Mouse (Mus musculus) lung, postnatal 14 days (tissue): ENCODE results near the gene Cd101.

ENCODE experiments used
- DNase-seq: peaks from one replicate; pipeline ENCODE4 v3.0.0; 2021

The Cd101 gene

GRCm38 (mm10) chr3:101037984-101038545 is 8.7 kb upstream of the Cd101 start:
- no peak for DNase-seq

- DNase-seq, result no peak
These were observed 6.6 kb upstream of the Cd101 start for GRCm38 (mm10) chr3:101036001-101036400.

GRCm38 (mm10) chr3:101034509-101034908 is 5.2 kb upstream of the Cd101 start:
- no peak for DNase-seq

- DNase-seq, result no peak
These were observed 4.3 kb upstream of the Cd101 start for GRCm38 (mm10) chr3:101033644-101034043.

GRCm38 (mm10) chr3:101031456-101032142 is 2.2 kb upstream of the Cd101 start:
- peak; percentile 30 for DNase-seq

GRCm38 (mm10) chr3:101030630-101031029 is 1.3 kb upstream of the Cd101 start:
- no peak for DNase-seq

GRCm38 (mm10) chr3:101026741-101027140 is 2.6 kb downstream of the Cd101 start:
- no peak for DNase-seq

GRCm38 (mm10) chr3:101022967-101023366 is 6.4 kb downstream of the Cd101 start:
- DNase-seq, result no peak

GRCm38 (mm10) chr3:101021481-101022051 is 7.8 kb downstream of the Cd101 start:
- DNase-seq, result no peak

GRCm38 (mm10) chr3:101021073-101021472 is 8.3 kb downstream of the Cd101 start:
- DNase-seq, result no peak

- DNase-seq, result no peak
These were observed 10.9 kb downstream of the Cd101 start for GRCm38 (mm10) chr3:101018494-101018893.

- DNase-seq, result no peak
These were observed 13.3 kb downstream of the Cd101 start for GRCm38 (mm10) chr3:101016050-101016449.

- DNase-seq, result no peak
These were observed 14.1 kb downstream of the Cd101 start for GRCm38 (mm10) chr3:101015254-101015653.

- no peak for DNase-seq
These were observed 15.8 kb downstream of the Cd101 start for GRCm38 (mm10) chr3:101013536-101013935.

GRCm38 (mm10) chr3:101013005-101013404 is 16.4 kb downstream of the Cd101 start:
- DNase-seq, result no peak

- no peak for DNase-seq
These were observed 16.8 kb downstream of the Cd101 start for GRCm38 (mm10) chr3:101012597-101012996.

GRCm38 (mm10) chr3:101012131-101012571 is 17.2 kb downstream of the Cd101 start:
- no peak for DNase-seq

- no peak for DNase-seq
These were observed 18.2 kb downstream of the Cd101 start for GRCm38 (mm10) chr3:101011203-101011600.

GRCm38 (mm10) chr3:101010589-101011202 is 18.7 kb downstream of the Cd101 start:
- DNase-seq, result no peak

GRCm38 (mm10) chr3:101007112-101007782 is 22.1 kb downstream of the Cd101 start:
- DNase-seq, result no peak

GRCm38 (mm10) chr3:101005392-101005791 is 24.0 kb downstream of the Cd101 start:
- no peak for DNase-seq

- DNase-seq, result no peak
These were observed 25.6 kb downstream of the Cd101 start for GRCm38 (mm10) chr3:101003575-101004356.

GRCm38 (mm10) chr3:100999732-101000131 is 29.6 kb downstream of the Cd101 start:
- DNase-seq, result no peak
